Mouse (Mus musculus) olfactory bulb, adult 2 months (tissue): ENCODE results near the gene Iah1.

Experiments used
- CTCF ChIP-seq: fragments of 200-500 bp; IDR thresholded peaks from 2 replicates; pipeline ENCODE4 v1.5.1; 2012; ENCODE audit warnings: low read depth, mild to moderate bottlenecking, low read length, moderate library complexity; ENCODE audit not compliant: insufficient read depth
- POLR2A ChIP-seq: fragments of 200-500 bp; IDR thresholded peaks from 2 replicates; pipeline ENCODE4 v1.6.1; 2012; ENCODE audit warnings: mild to moderate bottlenecking, low read depth, low read length, moderate library complexity; ENCODE audit not compliant: insufficient read depth

DNA sequence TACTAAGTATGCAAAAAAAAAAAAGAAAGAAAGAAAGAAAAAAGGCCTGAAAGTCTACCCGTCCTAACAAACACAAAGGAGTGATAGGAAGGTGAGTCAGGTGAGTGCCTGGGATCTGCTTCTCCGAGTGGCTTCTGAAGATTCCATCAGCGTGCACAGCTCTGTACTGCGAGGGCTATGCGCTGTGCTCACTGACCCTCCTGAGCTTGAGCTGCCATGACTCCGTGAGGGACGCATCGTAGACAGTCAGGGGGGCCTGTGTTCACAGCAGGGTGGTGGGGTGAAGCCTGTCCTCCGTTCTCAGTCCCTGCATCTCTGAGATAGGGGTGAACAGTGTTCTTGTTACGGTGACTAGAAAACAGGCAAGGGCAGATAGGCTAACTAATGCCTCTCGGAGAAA, 17.3 kb upstream of the Iah1 start:
- TF ChIP-seq CTCF (no peak), POLR2A (no peak)
